13 mouse cellular contexts compared by ENCODE assay signal in genomic region chr17:44309914-44310622, GRCm38 (mm10).
"Had no signal": no experiment of that assay in that cellular context is flagged by ENCODE, and none has a peak within 500 bp of the region (broad histone marks: within the 10 kb centered on the region; RNA-seq: fewer than 3 reads in every experiment).

No protein-coding gene starts in this region.

- H3K27me3 ChIP-seq: midbrain, embryonic 12.5 days; neural tube, embryonic 13.5 days; stomach, embryonic 15.5 days had no signal

- H3K4me3 ChIP-seq: limb, embryonic 12.5 days; midbrain, embryonic 12.5 days; neural tube, embryonic 13.5 days; stomach, embryonic 15.5 days had no signal

- H3K9ac ChIP-seq: limb, embryonic 12.5 days; liver, embryonic 14.5 days; midbrain, embryonic 12.5 days; neural tube, embryonic 13.5 days; stomach, embryonic 15.5 days had no signal

- H3K27ac ChIP-seq: kidney, postnatal 0 days; limb, embryonic 12.5 days; liver, embryonic 14.5 days; midbrain, embryonic 12.5 days; neural tube, embryonic 13.5 days; stomach, embryonic 15.5 days had no signal

- DNase-seq: kidney, adult 9 months; kidney, postnatal 36 days; layer of hippocampus, adult 9-11 months; layer of hippocampus, postnatal 36 days; lung, adult 2 months; right cerebral cortex, postnatal 14 days had no signal

- H3K4me1 ChIP-seq: limb, embryonic 12.5 days; midbrain, embryonic 12.5 days; neural tube, embryonic 13.5 days; stomach, embryonic 15.5 days had no signal

- H3K36me3 ChIP-seq: limb, embryonic 12.5 days; midbrain, embryonic 12.5 days; neural tube, embryonic 13.5 days; stomach, embryonic 15.5 days had no signal

- H3K9me3 ChIP-seq: limb, embryonic 12.5 days; midbrain, embryonic 12.5 days; neural tube, embryonic 13.5 days; stomach, embryonic 15.5 days had no signal

- ATAC-seq: midbrain, embryonic 16.5 days had no signal

- H3K4me2 ChIP-seq: limb, embryonic 12.5 days; midbrain, embryonic 12.5 days; neural tube, embryonic 13.5 days; stomach, embryonic 15.5 days had no signal
